ENCODE assay signal across 1 mouse cellular context in genomic region chr9:110803294-110803693, GRCm38 (mm10).
TF ChIP-seq lines count a peak whose summit lies in the region.

No protein-coding gene starts in this region.

TF ChIP-seq in CH12.LX, 34 proteins besides CTCF, POLR2A, EP300 and RAD21:
- TF ChIP-seq CHD1 (IDR thresholded peaks at IDR 0.05; ENCODE audit: low read depth, low read length) (no peak), MAX (IDR thresholded peaks at IDR 0.05; ENCODE audit: low read length) (no peak), ZNF384 (IDR thresholded peaks at IDR 0.05; ENCODE audit: low read depth, low read length) (no peak), ELF1 (IDR thresholded peaks at IDR 0.05; ENCODE audit: low read depth, low read length) (no peak), USF2 (conservative IDR thresholded peaks at IDR 0.05; ENCODE audit: low read depth, low read length) (no peak), MXI1 (IDR thresholded peaks at IDR 0.05; ENCODE audit: low read depth, low read length) (no peak), MAFK (IDR thresholded peaks at IDR 0.05; ENCODE audit: insufficient replicate concordance, low read length) (no peak), JUND (conservative IDR thresholded peaks at IDR 0.05; ENCODE audit: low read depth, low read length) (no peak), ZC3H11A (IDR thresholded peaks at IDR 0.05; ENCODE audit: low read depth, low read length) (no peak)
